Comparison of ENCODE assay signal across 10 mouse cellular contexts in genomic region chr13:44018489-44019303, GRCm38 (mm10).
DNase-seq lines count a peak whose midpoint lies in the region; ATAC-seq lines count a peak whose summit lies in the region.
"Had no signal": no experiment of that assay in that cellular context is flagged by ENCODE, and none has a peak within 500 bp of the region (broad histone marks: within the 10 kb centered on the region; RNA-seq: fewer than 3 reads in every experiment).

No protein-coding gene starts in this region.

- DNase-seq in heart, adult 11 months = no peak
- DNase-seq in brain, adult 2 months (ENCODE audit: low read depth, low spot score) = peak; percentile 26
- peak; percentile 54 for DNase-seq in hindbrain, embryonic 10.5 days (ENCODE audit: low spot score)
- no peak for DNase-seq in cerebellum, postnatal 4 days (ENCODE audit: low spot score in 2 of 2)
- DNase-seq in adipocyte (ENCODE audit: low spot score) = no peak
- DNase-seq: cerebellum, adult 11 months had no signal

- H3K9ac ChIP-seq in heart, embryonic 15.5 days = no peak overlapping the region
- H3K9ac ChIP-seq in midbrain, embryonic 16.5 days (ENCODE audit: low read depth, low read length) = no peak overlapping the region

- no peaks in the 10 kb centered on the region for H3K9me3 ChIP-seq in heart, embryonic 15.5 days (replicated peaks)
- H3K9me3 ChIP-seq in hindbrain, embryonic 10.5 days = no peaks in the 10 kb centered on the region
- H3K9me3 ChIP-seq in midbrain, embryonic 16.5 days (replicated peaks; ENCODE audit: control insufficient read depth, low read length, poor library complexity, severe bottlenecking) = no peaks in the 10 kb centered on the region

- H3K27ac ChIP-seq in heart, embryonic 15.5 days = 0 out of 2 replicates have a peak overlapping the region, but pooled peaks have one; percentile 9
- H3K27ac ChIP-seq in hindbrain, embryonic 10.5 days = peak overlapping the region; percentile 77
- H3K27ac ChIP-seq in midbrain, embryonic 16.5 days (ENCODE audit: low read length) = no peak overlapping the region

- H3K4me3 ChIP-seq in heart, embryonic 15.5 days = no peak overlapping the region
- H3K4me3 ChIP-seq in hindbrain, embryonic 10.5 days = peak overlapping the region; percentile 21
- H3K4me3 ChIP-seq in midbrain, embryonic 16.5 days (ENCODE audit: low read depth, low read length) = no peak overlapping the region

- peaks cover 12% of the 10 kb centered on the region for H3K4me1 ChIP-seq in heart, embryonic 15.5 days (replicated peaks)
- H3K4me1 ChIP-seq in hindbrain, embryonic 10.5 days (replicated peaks) = peaks cover 48% of the 10 kb centered on the region
- peaks cover 11% of the 10 kb centered on the region for H3K4me1 ChIP-seq in midbrain, embryonic 16.5 days (ENCODE audit: control insufficient read depth, insufficient read depth, low read length)

- H3K4me2 ChIP-seq in heart, embryonic 15.5 days = no peak overlapping the region
- peak overlapping the region; percentile 32 for H3K4me2 ChIP-seq in midbrain, embryonic 16.5 days (ENCODE audit: low read length)

- ATAC-seq in heart, embryonic 15.5 days (replicated peaks; ENCODE audit: insufficient number of reproducible peaks, insufficient read depth, low FRiP score, low read depth) = no peak
- ATAC-seq in midbrain, embryonic 16.5 days = no peak
- no peak for ATAC-seq in inflammation-experienced regulatory T-cells, adult 6 months
- ATAC-seq: activated CD4-positive, CD25-positive, alpha-beta regulatory T cell, adult 4 months had no signal

- no peaks in the 10 kb centered on the region for H3K36me3 ChIP-seq in heart, embryonic 15.5 days
- H3K36me3 ChIP-seq in hindbrain, embryonic 10.5 days = no peaks in the 10 kb centered on the region
- no peaks in the 10 kb centered on the region for H3K36me3 ChIP-seq in midbrain, embryonic 16.5 days (ENCODE audit: control insufficient read depth, insufficient read depth, low read length)

- H3K27me3 ChIP-seq in heart, embryonic 15.5 days = no peaks in the 10 kb centered on the region
- peaks cover 64% of the 10 kb centered on the region for H3K27me3 ChIP-seq in hindbrain, embryonic 10.5 days (ENCODE audit: insufficient read depth, poor library complexity, severe bottlenecking)
- peaks cover 3% of the 10 kb centered on the region; the same call in 1 of the 2 replicates for H3K27me3 ChIP-seq in midbrain, embryonic 16.5 days (ENCODE audit: control insufficient read depth, insufficient read depth, low read depth, low read length)

- 42% methylated on average over 8 of the region's 8 CpGs for WGBS in heart, embryonic 15.5 days
- 12% methylated on average over 8 of the region's 8 CpGs for WGBS in hindbrain, embryonic 10.5 days
- WGBS in midbrain, embryonic 16.5 days = 2% methylated on average over 8 of the region's 8 CpGs

Comparison
In these comparisons a context has a peak if more than half of its experiments do, and no peak if none do; other contexts are left out.
1. DNase-seq: peak in brain, adult 2 months (single experiment) and hindbrain, embryonic 10.5 days (single experiment); none in heart, adult 11 months (single experiment), cerebellum, postnatal 4 days (0 of 2) and adipocyte (single experiment).